ENCODE assay signal across 7 mouse cellular contexts in the genomic region with DNA sequence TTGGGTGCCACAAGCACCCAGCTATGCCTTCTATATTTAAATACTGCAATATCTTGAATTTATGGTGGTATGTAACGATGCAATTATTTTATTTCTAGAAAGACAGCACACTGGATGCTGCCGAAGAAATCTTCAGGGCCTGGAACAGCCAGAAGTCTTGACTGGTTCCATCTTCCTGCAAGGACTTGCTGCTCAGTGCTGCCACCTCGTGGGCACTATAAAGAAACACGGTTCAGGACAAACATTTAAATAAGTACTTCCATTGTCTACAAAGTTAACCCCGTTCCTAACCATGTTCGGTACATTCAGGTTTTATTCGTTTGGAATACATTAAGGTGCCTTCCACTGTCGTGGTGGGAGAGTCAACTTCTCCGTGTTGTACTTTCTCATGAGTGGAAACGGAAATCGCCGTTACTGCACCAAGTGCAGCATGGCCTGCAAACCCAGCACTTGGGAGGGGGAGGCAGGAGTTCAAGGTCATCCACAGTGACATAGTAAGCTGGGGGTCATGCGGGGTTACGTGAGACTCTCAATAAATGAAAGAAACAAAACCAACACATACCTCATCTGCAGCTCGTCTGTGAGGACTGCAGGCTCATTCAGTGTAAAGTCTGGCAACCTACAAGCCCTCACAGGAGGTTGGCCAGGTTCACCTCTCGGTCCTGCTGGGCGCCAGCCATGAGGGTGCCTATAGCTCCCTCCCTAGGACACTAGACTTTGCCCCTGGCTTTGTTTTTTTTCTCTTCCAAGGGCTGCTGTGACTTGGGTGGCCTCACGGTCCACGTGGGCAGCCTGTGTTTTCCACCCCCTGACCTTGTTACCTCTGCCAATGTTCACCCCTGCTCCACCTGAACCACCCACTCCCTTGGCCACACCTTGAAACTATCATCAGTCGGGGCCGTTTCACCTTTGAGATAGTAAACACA. TPM values are rescaled to one million over a fixed set of nuclear protein-coding genes. Genes with fewer than 3 reads are reported as not detected.
A peak's percentile ranks its signal among the peaks of the same experiment; 100 is the strongest.
DNase-seq lines count a peak whose midpoint lies in the region; ATAC-seq and TF ChIP-seq lines count a peak whose summit lies in the region.

No protein-coding gene starts in this region.

- no peak overlapping the region for H3K27ac ChIP-seq in forebrain, postnatal 0 days (ENCODE audit: low read depth, low read length)
- H3K27ac ChIP-seq in midbrain, embryonic 10.5 days (replicated peaks): no peak overlapping the region

- 60% methylated on average over 21 of the region's 21 CpGs for whole genome bisulfite sequencing in forebrain, postnatal 0 days
- 63% methylated on average over 21 of the region's 21 CpGs for WGBS in midbrain, embryonic 10.5 days

- no peaks in the 10 kb centered on the region for H3K4me1 ChIP-seq in forebrain, postnatal 0 days (ENCODE audit: insufficient read depth)
- no peaks in the 10 kb centered on the region for H3K4me1 ChIP-seq in midbrain, embryonic 10.5 days

- peak; percentile 74 for ATAC-seq in CD4-positive, CD25-positive, alpha-beta regulatory T cell, adult 4 months
- ATAC-seq in forebrain, postnatal 0 days: peak; percentile 43; the same call in 1 of the 2 replicates

- no peak overlapping the region for H3K4me3 ChIP-seq in forebrain, postnatal 0 days (ENCODE audit: low read depth, low read length)
- no peak overlapping the region for H3K4me3 ChIP-seq in midbrain, embryonic 10.5 days

- H3K9me3 ChIP-seq in forebrain, postnatal 0 days (ENCODE audit: low read length): no peaks in the 10 kb centered on the region
- H3K9me3 ChIP-seq in midbrain, embryonic 10.5 days (replicated peaks): no peaks in the 10 kb centered on the region

- no peak overlapping the region for H3K9ac ChIP-seq in forebrain, postnatal 0 days

- no peaks in the 10 kb centered on the region for H3K36me3 ChIP-seq in forebrain, postnatal 0 days (ENCODE audit: insufficient read depth)
- no peaks in the 10 kb centered on the region for H3K36me3 ChIP-seq in midbrain, embryonic 10.5 days

- DNase-seq in 416B (ENCODE audit: low read depth): peak; percentile 87
- DNase-seq in c-Kit-positive CD71-positive TER-119-negative erythroid progenitor cells, embryonic 14.5 days (ENCODE audit: low read depth): peak; percentile 61
- peak; percentile 70 for DNase-seq in forebrain, postnatal 0 days
- peak; percentile 52 for DNase-seq in kidney, postnatal 14 days
- DNase-seq in midbrain, embryonic 10.5 days (ENCODE audit: low spot score): peak; percentile 55
- peak; percentile 61 for DNase-seq in testis, postnatal 10 days (ENCODE audit: low spot score)

- no peak overlapping the region for H3K4me2 ChIP-seq in forebrain, postnatal 0 days (ENCODE audit: low read depth)

- H3K27me3 ChIP-seq in forebrain, postnatal 0 days (ENCODE audit: insufficient read depth, low read length): no peaks in the 10 kb centered on the region
- H3K27me3 ChIP-seq in midbrain, embryonic 10.5 days (ENCODE audit: low read depth, poor library complexity, severe bottlenecking): no peaks in the 10 kb centered on the region

- TF ChIP-seq CTCF in forebrain, postnatal 0 days (IDR thresholded peaks at IDR 0.05; ENCODE audit: low read depth): peak; percentile 78

RNA-seq across cellular contexts. Expression of a gene that starts 20.6 kb away (rescaled TPM):
- 10 to 100 TPM; 54.6 to 59.0 TPM for polyA plus RNA-seq in CD4-positive, CD25-positive, alpha-beta regulatory T cell, adult 4 months (2017; shearing (Covaris generic))
- 47.1 and 55.0 TPM in 2 replicates for total RNA-seq in forebrain, postnatal 0 days (2014; rRNA removed)
- 59.8 and 72.1 TPM in 2 replicates for polyA plus RNA-seq in forebrain, postnatal 0 days (2015; fragmentation: Nextera tagmentation; extraction: Ambion mirVana)
- 86.7 and 87.0 TPM in 2 replicates for polyA plus RNA-seq in midbrain, embryonic 10.5 days (2016; fragmentation: Nextera tagmentation; extraction: Ambion mirVana)

RNA-seq across cellular contexts. Expression of a gene that starts 43.4 kb away (rescaled TPM):
- 1 to 10 TPM; 5.5 to 7.8 TPM for polyA plus RNA-seq in CD4-positive, CD25-positive, alpha-beta regulatory T cell, adult 4 months (2017; shearing (Covaris generic))
- total RNA-seq in forebrain, postnatal 0 days (2014; rRNA removed): 2.9 and 5.6 TPM in 2 replicates
- 4.0 and 5.0 TPM in 2 replicates for polyA plus RNA-seq in forebrain, postnatal 0 days (2015; fragmentation: Nextera tagmentation; extraction: Ambion mirVana)
- 8.4 and 8.7 TPM in 2 replicates for polyA plus RNA-seq in midbrain, embryonic 10.5 days (2016; fragmentation: Nextera tagmentation; extraction: Ambion mirVana)
